Mouse (Mus musculus) midbrain, embryonic 16.5 days (tissue): Measurements from ENCODE around the gene Kcnk15. TPM values are rescaled to one million over a fixed set of nuclear protein-coding genes. Genes with fewer than 3 reads are reported as not detected.
A peak's percentile ranks its signal among the peaks of the same experiment; 100 is the strongest.

ENCODE experiments used
- ATAC-seq: fragments of 200-750 bp; cut with Nextera tagmentation; 2 replicates; pipeline ENCODE4 v1.8.0; 2017; ENCODE audit warnings: moderate TSS enrichment
- H3K27ac ChIP-seq: fragments of 300-500 bp; sonication (generic); 2 replicates; pipeline ENCODE4 v1.5.1; 2014; ENCODE audit warnings: mild to moderate bottlenecking, low read length, mixed read lengths
- H3K27me3 ChIP-seq: fragments of 300-500 bp; sonication (generic); 2 replicates; pipeline ENCODE4 v1.6.1; 2014; ENCODE audit warnings: low read depth, low read length, mixed read lengths; ENCODE audit not compliant: control insufficient read depth, insufficient read depth
- H3K36me3 ChIP-seq: fragments of 300-500 bp; sonication (generic); 2 replicates; pipeline ENCODE4 v1.6.1; 2014; ENCODE audit warnings: mild to moderate bottlenecking, low read length, moderate library complexity, mixed read lengths; ENCODE audit not compliant: control insufficient read depth, insufficient read depth
- H3K4me1 ChIP-seq: fragments of 300-500 bp; sonication (generic); 2 replicates; pipeline ENCODE4 v1.6.1; 2014; ENCODE audit warnings: mild to moderate bottlenecking, low read length, mixed read lengths; ENCODE audit not compliant: control insufficient read depth, insufficient read depth
- H3K4me2 ChIP-seq: fragments of 300-500 bp; sonication (generic); 2 replicates; pipeline ENCODE4 v1.6.1; 2014; ENCODE audit warnings: mild to moderate bottlenecking, low read length, mixed read lengths
- H3K4me3 ChIP-seq: fragments of 300-500 bp; sonication (generic); 2 replicates; pipeline ENCODE4 v1.5.1; 2014; ENCODE audit warnings: low read depth, mild to moderate bottlenecking, low read length, moderate library complexity, mixed read lengths
- H3K9ac ChIP-seq: fragments of 300-500 bp; sonication (generic); 2 replicates; pipeline ENCODE4 v1.6.1; 2014; ENCODE audit warnings: low read depth, low read length, mixed read lengths
- H3K9me3 ChIP-seq: fragments of 300-500 bp; sonication (generic); replicated peaks from 2 replicates; pipeline ENCODE4 v1.6.1; 2014; ENCODE audit warnings: mild to moderate bottlenecking, low read length, mixed read lengths; ENCODE audit not compliant: control insufficient read depth, poor library complexity, severe bottlenecking
- WGBS: fragments of 180-500 bp; shearing (Covaris S2); extraction: QIAGEN DNeasy Blood & Tissue Kit; methylation state at CpG from one replicate; pipeline ENCODE4 v1.1.7; 2014; 5-methylcytosine and 5-hydroxymethylcytosine counted together
- polyA plus RNA-seq: library from polyadenylated mRNA; unstranded; fragments of >200 nt; fragmentation: Nextera tagmentation; extraction: Ambion mirVana; gene quantifications from 2 replicates; pipeline ENCODE4 v1.2.1, GENCODE M21; 2015

Kcnk15 gene
- polyA plus RNA-seq, 1 experiment from 2014 or later, result 0.33 TPM

DNA sequence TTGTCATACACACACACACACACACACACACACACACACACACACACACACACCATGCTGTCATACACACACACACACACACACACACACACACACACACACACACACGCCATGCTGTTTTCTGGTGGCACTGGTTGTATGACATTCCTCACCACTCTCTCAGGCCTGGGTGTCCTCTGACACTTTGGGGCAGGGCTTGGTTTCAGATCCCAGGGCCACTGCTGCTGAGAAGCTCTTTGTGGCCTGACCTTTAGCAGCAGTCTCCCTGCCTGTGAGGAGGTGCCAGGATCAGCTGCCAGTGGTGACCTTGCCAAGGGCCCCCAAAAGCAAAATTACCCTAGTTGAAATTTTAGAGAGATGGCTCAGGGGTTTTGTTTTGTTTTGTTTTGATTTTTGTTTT, 27.6 kb upstream of the Kcnk15 start:
- H3K4me1 ChIP-seq, result no peaks in the 10 kb centered on the region
- H3K27me3 ChIP-seq, result 0 out of 2 replicates have a peak, but pooled peaks cover under 1% of the 10 kb centered on the region
- ATAC-seq, result no peak
- no peak overlapping the region for H3K4me3 ChIP-seq
- no peak overlapping the region for H3K9ac ChIP-seq
- no peaks in the 10 kb centered on the region for H3K9me3 ChIP-seq
- H3K4me2 ChIP-seq, result no peak overlapping the region
- no peaks in the 10 kb centered on the region for H3K36me3 ChIP-seq
- WGBS, result 80% methylated on average over 1 of the region's 1 CpGs
- H3K27ac ChIP-seq, result no peak overlapping the region

DNA sequence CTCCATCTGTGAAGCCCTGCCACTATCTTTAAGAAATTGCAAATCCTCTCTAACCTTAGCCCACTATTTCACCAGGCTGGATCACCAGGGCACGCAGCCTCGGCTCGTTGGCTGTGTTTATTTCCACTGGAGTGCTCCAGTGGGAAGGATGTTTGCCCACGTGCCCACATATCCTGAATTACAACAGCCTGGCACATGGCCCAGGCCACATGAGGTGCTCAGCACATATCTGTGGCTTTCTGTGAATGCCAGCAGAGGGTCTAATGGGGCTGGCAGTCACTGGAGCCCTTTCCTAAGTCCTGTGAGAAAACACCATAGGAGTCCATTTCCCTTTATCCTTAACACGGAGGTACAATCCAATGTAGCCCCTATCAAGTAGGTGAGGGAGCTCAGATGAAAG, 27.0 kb upstream of the Kcnk15 start:
- no peak for ATAC-seq
- H3K4me2 ChIP-seq, result no peak overlapping the region
- H3K9me3 ChIP-seq, result no peaks in the 10 kb centered on the region
- H3K9ac ChIP-seq, result no peak overlapping the region
- no peaks in the 10 kb centered on the region for H3K4me1 ChIP-seq
- H3K4me3 ChIP-seq, result no peak overlapping the region
- no peaks in the 10 kb centered on the region for H3K27me3 ChIP-seq
- H3K27ac ChIP-seq, result no peak overlapping the region
- H3K36me3 ChIP-seq, result no peaks in the 10 kb centered on the region
- 69% methylated on average over 5 of the region's 5 CpGs for WGBS

DNA sequence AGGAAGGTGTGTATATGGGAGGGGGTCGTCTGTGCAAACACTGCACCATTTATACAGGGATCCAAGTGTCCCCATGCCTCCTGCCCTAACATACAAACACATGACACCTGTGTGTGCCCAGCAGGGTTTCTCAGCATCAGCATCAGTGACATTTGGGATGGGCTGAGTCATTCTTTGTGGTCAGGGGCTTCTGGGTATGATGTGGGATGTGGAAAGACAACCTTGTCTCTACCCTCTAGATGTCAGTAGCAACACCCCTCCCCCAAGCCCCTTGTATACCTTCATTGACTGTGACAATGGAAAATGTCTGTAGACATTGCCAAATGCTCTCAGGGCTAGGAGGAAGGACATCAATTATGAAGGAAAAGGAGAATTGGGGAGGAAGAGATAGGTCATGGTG, 22.3 kb upstream of the Kcnk15 start:
- Histone ChIP-seq H3K4me1 (no peaks in the 10 kb centered on the region), H3K36me3 (no peaks in the 10 kb centered on the region), H3K27ac (no peak overlapping the region), H3K27me3 (no peaks in the 10 kb centered on the region), H3K4me3 (no peak overlapping the region), H3K9ac (no peak overlapping the region), H3K4me2 (no peak overlapping the region), H3K9me3 (no peaks in the 10 kb centered on the region)
- ATAC-seq, result no peak
- WGBS, result 36% methylated on average over 1 of the region's 1 CpGs

DNA sequence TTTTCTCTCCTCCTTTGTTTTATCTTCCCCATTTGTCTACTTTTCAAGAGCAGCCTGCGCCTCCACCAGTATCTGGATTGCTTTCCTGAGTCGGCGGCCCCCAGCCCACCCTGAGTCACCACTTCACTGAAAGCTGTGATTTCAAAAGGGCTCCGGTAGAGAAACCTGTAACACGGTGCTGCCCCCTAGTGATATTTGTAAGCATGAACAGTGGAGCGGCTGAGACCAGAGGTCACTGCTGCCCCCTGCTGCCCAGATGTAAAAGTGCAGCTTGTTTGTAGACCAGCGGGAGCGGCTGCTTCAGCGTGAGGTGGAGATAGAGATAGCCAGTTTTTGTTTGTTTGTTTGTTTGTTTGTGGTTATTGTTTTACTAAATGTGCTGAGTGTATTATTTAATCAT, 15.4 kb upstream of the Kcnk15 start:
- H3K9me3 ChIP-seq, result no peaks in the 10 kb centered on the region
- 0 out of 2 replicates have a peak, but pooled peaks have one; percentile 51 for ATAC-seq
- WGBS, result 25% methylated on average over 9 of the region's 9 CpGs
- no peak overlapping the region for H3K4me2 ChIP-seq
- H3K27me3 ChIP-seq, result no peaks in the 10 kb centered on the region; the same call in none of the 2 replicates
- no peaks in the 10 kb centered on the region for H3K36me3 ChIP-seq
- no peak overlapping the region for H3K4me3 ChIP-seq
- no peaks in the 10 kb centered on the region for H3K4me1 ChIP-seq
- no peak overlapping the region for H3K9ac ChIP-seq
- H3K27ac ChIP-seq, result no peak overlapping the region

DNA sequence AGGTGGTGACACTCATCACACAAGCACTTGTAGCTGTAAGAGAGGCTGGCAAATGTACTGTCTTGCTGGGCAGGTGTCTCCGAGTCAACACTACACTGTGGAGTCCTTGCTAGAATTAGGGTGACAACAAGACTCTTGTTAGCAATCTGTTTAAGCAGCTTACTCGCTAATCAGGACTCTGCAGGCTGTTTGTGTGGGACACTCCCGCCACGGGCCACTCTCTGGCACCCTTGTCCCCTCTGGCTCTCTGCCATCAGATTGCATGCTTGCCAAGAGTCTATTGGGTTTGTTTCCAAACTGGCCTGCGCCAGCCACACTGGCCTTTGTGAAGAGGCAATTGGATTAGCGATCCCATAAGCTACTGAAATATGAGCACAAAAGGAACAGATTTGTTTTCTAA, 13.9 kb upstream of the Kcnk15 start:
- H3K36me3 ChIP-seq, result no peaks in the 10 kb centered on the region
- no peak overlapping the region for H3K4me3 ChIP-seq
- ATAC-seq, result peak; percentile 78
- no peaks in the 10 kb centered on the region; the same call in none of the 2 replicates for H3K27me3 ChIP-seq
- no peak overlapping the region for H3K9ac ChIP-seq
- H3K27ac ChIP-seq, result no peak overlapping the region
- H3K9me3 ChIP-seq, result no peaks in the 10 kb centered on the region
- no peaks in the 10 kb centered on the region for H3K4me1 ChIP-seq
- no peak overlapping the region for H3K4me2 ChIP-seq
- WGBS, result 21% methylated on average over 6 of the region's 6 CpGs

DNA sequence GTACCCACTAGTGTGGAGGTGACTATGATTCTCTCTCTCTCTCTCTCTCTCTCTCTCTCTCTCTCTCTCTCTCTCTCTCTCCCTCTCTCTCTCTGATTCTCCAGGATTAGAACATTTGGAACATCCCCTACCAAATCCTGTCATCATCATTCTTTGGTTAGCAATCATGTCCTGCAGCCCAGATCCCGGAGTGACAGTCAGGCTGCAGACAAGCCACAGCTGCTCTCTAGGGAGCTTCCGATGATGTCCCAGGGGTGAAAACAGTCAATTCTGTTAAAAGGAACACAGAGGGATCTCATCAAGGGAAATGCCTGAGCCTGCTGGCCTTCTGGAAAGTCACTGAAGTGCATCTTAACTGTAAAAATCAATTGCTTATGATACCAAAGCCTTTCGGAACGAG, 11.4 kb upstream of the Kcnk15 start:
- no peaks in the 10 kb centered on the region for H3K9me3 ChIP-seq
- H3K27ac ChIP-seq, result no peak overlapping the region
- no peak overlapping the region for H3K4me3 ChIP-seq
- no peaks in the 10 kb centered on the region for H3K36me3 ChIP-seq
- no peaks in the 10 kb centered on the region for H3K4me1 ChIP-seq
- no peak for ATAC-seq
- no peaks in the 10 kb centered on the region; the same call in none of the 2 replicates for H3K27me3 ChIP-seq
- H3K9ac ChIP-seq, result no peak overlapping the region
- H3K4me2 ChIP-seq, result no peak overlapping the region
- WGBS, result 70% methylated on average over 4 of the region's 4 CpGs

DNA sequence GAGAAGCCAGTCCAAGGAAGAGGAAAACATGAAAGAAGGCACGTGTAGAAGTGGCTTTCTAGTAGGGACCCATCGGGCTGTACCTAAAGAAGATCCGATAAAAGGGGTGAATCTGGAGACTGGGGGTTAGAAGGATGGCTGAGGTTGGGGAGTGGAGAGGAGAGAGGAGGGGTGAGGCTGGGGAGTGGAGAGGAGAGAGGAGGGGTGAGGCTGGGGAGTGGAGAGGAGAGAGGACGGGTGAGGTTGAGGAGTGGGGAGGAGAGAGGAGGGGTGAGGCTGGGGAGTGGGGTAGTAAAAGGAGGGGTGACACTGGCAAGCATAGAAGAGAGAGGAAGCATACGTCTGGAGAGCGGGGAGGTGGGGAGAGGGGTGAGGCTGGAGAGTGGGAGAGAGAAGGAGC, 3.8 kb downstream of the Kcnk15 start:
- Histone ChIP-seq H3K4me3 (no peak overlapping the region), H3K9ac (no peak overlapping the region), H3K27ac (no peak overlapping the region), H3K4me2 (no peak overlapping the region), H3K4me1 (peaks cover 3% of the 10 kb centered on the region; the same call in 1 of the 2 replicates), H3K9me3 (no peaks in the 10 kb centered on the region), H3K36me3 (no peaks in the 10 kb centered on the region), H3K27me3 (peaks cover 53% of the 10 kb centered on the region)
- 82% methylated on average over 6 of the region's 6 CpGs for WGBS
- no peak for ATAC-seq

DNA sequence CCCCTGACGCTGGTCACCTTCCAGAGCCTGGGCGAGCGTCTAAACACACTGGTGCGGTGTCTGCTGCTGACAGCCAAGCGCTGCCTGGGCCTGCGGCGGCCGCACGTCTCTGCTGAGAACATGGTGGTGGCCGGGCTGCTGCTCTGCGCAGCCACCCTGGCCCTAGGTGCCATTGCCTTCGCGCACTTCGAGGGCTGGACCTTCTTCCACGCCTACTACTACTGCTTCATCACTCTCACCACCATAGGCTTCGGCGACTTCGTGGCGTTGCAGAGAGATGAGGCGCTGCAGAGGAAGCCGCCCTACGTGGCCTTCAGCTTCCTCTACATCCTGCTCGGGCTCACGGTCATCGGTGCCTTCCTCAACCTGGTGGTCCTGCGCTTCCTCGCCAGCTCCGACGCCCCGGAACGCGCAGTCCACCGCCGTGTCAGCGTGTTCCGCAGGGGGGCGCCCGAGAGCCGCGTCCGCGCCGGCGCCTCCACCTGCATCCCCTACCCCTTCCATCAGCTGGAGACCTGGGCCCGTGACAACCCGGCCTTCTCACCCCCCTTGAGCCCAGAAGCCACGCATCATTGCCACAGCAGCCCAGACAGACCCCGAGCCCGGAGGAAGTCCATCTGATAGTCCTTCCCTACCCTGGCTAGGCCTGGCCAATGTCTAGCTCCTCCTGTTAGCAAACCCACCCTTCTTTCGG, 5.0 kb downstream of the Kcnk15 start:
- Histone ChIP-seq H3K27ac (no peak overlapping the region), H3K4me1 (peaks cover 3% of the 10 kb centered on the region; the same call in 1 of the 2 replicates), H3K27me3 (peaks cover 45% of the 10 kb centered on the region), H3K9me3 (no peaks in the 10 kb centered on the region), H3K9ac (no peak overlapping the region), H3K36me3 (peaks cover 5% of the 10 kb centered on the region; the same call in 1 of the 2 replicates), H3K4me2 (peak overlapping the region; percentile 48), H3K4me3 (no peak overlapping the region; the same call in 1 of the 2 replicates)
- WGBS, result 16% methylated on average over 50 of the region's 50 CpGs
- peak; percentile 70 for ATAC-seq

DNA sequence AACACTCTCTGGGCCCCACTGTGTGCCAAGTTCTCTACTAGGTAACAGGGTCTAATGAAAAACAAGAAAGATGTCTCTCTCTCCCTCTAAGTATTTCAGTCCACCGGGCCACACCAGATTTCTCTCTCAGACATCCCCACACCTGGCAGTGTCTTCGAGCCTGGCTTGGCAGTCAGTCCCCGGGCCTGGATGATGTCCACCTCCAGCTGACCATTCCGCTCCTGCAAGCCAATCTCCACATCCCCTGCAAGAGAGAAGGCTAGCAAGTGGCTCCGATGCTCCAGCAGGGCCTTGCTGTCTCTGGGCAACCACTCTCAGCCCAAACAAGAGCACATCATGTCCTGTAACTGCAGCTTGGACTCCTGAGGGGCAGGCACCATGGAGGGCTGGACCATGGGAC, 11.9 kb downstream of the Kcnk15 start:
- Histone ChIP-seq H3K36me3 (peaks cover 8% of the 10 kb centered on the region; the same call in 1 of the 2 replicates), H3K27me3 (no peaks in the 10 kb centered on the region), H3K4me2 (no peak overlapping the region), H3K4me1 (no peaks in the 10 kb centered on the region), H3K4me3 (no peak overlapping the region), H3K27ac (no peak overlapping the region), H3K9ac (no peak overlapping the region), H3K9me3 (no peaks in the 10 kb centered on the region)
- no peak for ATAC-seq
- 90% methylated on average over 5 of the region's 5 CpGs for WGBS
